Mouse (Mus musculus): ENCODE data around the gene Macrod2. TPM values are rescaled to one million over a fixed set of nuclear protein-coding genes. Genes with fewer than 3 reads are reported as not detected.

Macrod2 gene
- total and polyA plus RNA-seq, 2 experiments from 2014 or later: 49.7 to 80.7 TPM

GRCm38 (mm10) chr2:140561426-140561825 lies 166.3 kb downstream of the Macrod2 start:
- Histone ChIP-seq H3K9ac (no peak overlapping the region), H3K27ac (ENCODE audit: low read depth, low read length) (no peak overlapping the region), H3K4me1 (ENCODE audit: insufficient read depth) (no peaks in the 10 kb centered on the region), H3K9me3 (ENCODE audit: low read length) (no peaks in the 10 kb centered on the region), H3K27me3 (ENCODE audit: insufficient read depth, low read length) (no peaks in the 10 kb centered on the region), H3K4me2 (ENCODE audit: low read depth) (no peak overlapping the region), H3K36me3 (ENCODE audit: insufficient read depth) (no peaks in the 10 kb centered on the region), H3K4me3 (ENCODE audit: low read depth, low read length) (no peak overlapping the region)
- DNase-seq (no peak), ATAC-seq (no peak)
- 93% methylated on average over 2 of the region's 2 CpGs for WGBS
- TF ChIP-seq CTCF (IDR thresholded peaks at IDR 0.05; ENCODE audit: low read depth): no peak

GRCm38 (mm10) chr2:140570874-140571273 lies 175.8 kb downstream of the Macrod2 start:
- Histone ChIP-seq H3K9me3 (ENCODE audit: low read length) (no peaks in the 10 kb centered on the region), H3K4me1 (ENCODE audit: insufficient read depth) (no peaks in the 10 kb centered on the region), H3K36me3 (ENCODE audit: insufficient read depth) (no peaks in the 10 kb centered on the region), H3K9ac (no peak overlapping the region), H3K27ac (ENCODE audit: low read depth, low read length) (no peak overlapping the region), H3K4me3 (ENCODE audit: low read depth, low read length) (no peak overlapping the region), H3K4me2 (ENCODE audit: low read depth) (no peak overlapping the region), H3K27me3 (ENCODE audit: insufficient read depth, low read length) (no peaks in the 10 kb centered on the region)
- 81% methylated on average over 6 of the region's 6 CpGs for WGBS
- TF ChIP-seq CTCF (IDR thresholded peaks at IDR 0.05; ENCODE audit: low read depth): no peak
- no peak for DNase-seq
- no peak for ATAC-seq

- no peaks in the 10 kb centered on the region for H3K9me3 ChIP-seq (ENCODE audit: low read length)
- H3K27ac ChIP-seq (ENCODE audit: low read depth, low read length): no peak overlapping the region
- H3K36me3 ChIP-seq (ENCODE audit: insufficient read depth): no peaks in the 10 kb centered on the region
- no peak overlapping the region for H3K4me2 ChIP-seq (ENCODE audit: low read depth)
- TF ChIP-seq CTCF (IDR thresholded peaks at IDR 0.05; ENCODE audit: low read depth): no peak
- ATAC-seq: peak; percentile 91
- peaks cover 9% of the 10 kb centered on the region; the same call in 1 of the 2 replicates for H3K4me1 ChIP-seq (ENCODE audit: insufficient read depth)
- peak; percentile 50 for DNase-seq
- H3K4me3 ChIP-seq (ENCODE audit: low read depth, low read length): no peak overlapping the region
- WGBS: 48% methylated on average over 3 of the region's 3 CpGs
- no peaks in the 10 kb centered on the region for H3K27me3 ChIP-seq (ENCODE audit: insufficient read depth, low read length)
- H3K9ac ChIP-seq: no peak overlapping the region
Observed at GRCm38 (mm10) chr2:140592537-140593261, 197.6 kb downstream of the Macrod2 start.

- Histone ChIP-seq H3K4me1 (ENCODE audit: insufficient read depth) (peaks cover 9% of the 10 kb centered on the region; the same call in 1 of the 2 replicates), H3K9me3 (ENCODE audit: low read length) (no peaks in the 10 kb centered on the region), H3K4me3 (ENCODE audit: low read depth, low read length) (no peak overlapping the region), H3K36me3 (ENCODE audit: insufficient read depth) (no peaks in the 10 kb centered on the region), H3K4me2 (ENCODE audit: low read depth) (no peak overlapping the region), H3K27ac (ENCODE audit: low read depth, low read length) (no peak overlapping the region), H3K9ac (no peak overlapping the region), H3K27me3 (ENCODE audit: insufficient read depth, low read length) (no peaks in the 10 kb centered on the region)
- DNase-seq: no peak
- TF ChIP-seq CTCF (IDR thresholded peaks at IDR 0.05; ENCODE audit: low read depth): no peak
- 82% methylated on average over 2 of the region's 2 CpGs for WGBS
- no peak for ATAC-seq
Observed at GRCm38 (mm10) chr2:140596906-140597305, 201.8 kb downstream of the Macrod2 start.

- no peak for TF ChIP-seq CTCF (IDR thresholded peaks at IDR 0.05; ENCODE audit: low read depth)
- no peaks in the 10 kb centered on the region for H3K9me3 ChIP-seq (ENCODE audit: low read length)
- ATAC-seq: peak; percentile 36; the same call in 1 of the 2 replicates
- DNase-seq: no peak
- no peak overlapping the region for H3K9ac ChIP-seq
- H3K4me3 ChIP-seq (ENCODE audit: low read depth, low read length): no peak overlapping the region
- no peak overlapping the region for H3K27ac ChIP-seq (ENCODE audit: low read depth, low read length)
- WGBS: 77% methylated on average over 2 of the region's 2 CpGs
- H3K27me3 ChIP-seq (ENCODE audit: insufficient read depth, low read length): no peaks in the 10 kb centered on the region
- no peaks in the 10 kb centered on the region; the same call in 1 of the 2 replicates for H3K4me1 ChIP-seq (ENCODE audit: insufficient read depth)
- no peak overlapping the region for H3K4me2 ChIP-seq (ENCODE audit: low read depth)
- no peaks in the 10 kb centered on the region for H3K36me3 ChIP-seq (ENCODE audit: insufficient read depth)
Observed at GRCm38 (mm10) chr2:140615451-140615850, 220.3 kb downstream of the Macrod2 start.

- H3K36me3 ChIP-seq (ENCODE audit: insufficient read depth): no peaks in the 10 kb centered on the region
- no peaks in the 10 kb centered on the region for H3K9me3 ChIP-seq (ENCODE audit: low read length)
- ATAC-seq: no peak
- 72% methylated on average over 2 of the region's 2 CpGs for WGBS
- H3K4me2 ChIP-seq (ENCODE audit: low read depth): no peak overlapping the region
- no peak overlapping the region for H3K9ac ChIP-seq
- H3K27me3 ChIP-seq (ENCODE audit: insufficient read depth, low read length): no peaks in the 10 kb centered on the region
- H3K4me3 ChIP-seq (ENCODE audit: low read depth, low read length): no peak overlapping the region
- H3K27ac ChIP-seq (ENCODE audit: low read depth, low read length): no peak overlapping the region
- no peaks in the 10 kb centered on the region for H3K4me1 ChIP-seq (ENCODE audit: insufficient read depth)
- TF ChIP-seq CTCF (IDR thresholded peaks at IDR 0.05; ENCODE audit: low read depth): no peak
- no peak for DNase-seq
Observed at GRCm38 (mm10) chr2:140621730-140622337, 226.7 kb downstream of the Macrod2 start.

- Histone ChIP-seq H3K27ac (ENCODE audit: low read depth, low read length) (no peak overlapping the region), H3K4me3 (ENCODE audit: low read depth, low read length) (no peak overlapping the region), H3K36me3 (ENCODE audit: insufficient read depth) (no peaks in the 10 kb centered on the region), H3K4me2 (ENCODE audit: low read depth) (no peak overlapping the region), H3K27me3 (ENCODE audit: insufficient read depth, low read length) (no peaks in the 10 kb centered on the region), H3K9me3 (ENCODE audit: low read length) (no peaks in the 10 kb centered on the region), H3K4me1 (ENCODE audit: insufficient read depth) (no peaks in the 10 kb centered on the region), H3K9ac (no peak overlapping the region)
- ATAC-seq (peak; percentile 34; the same call in 1 of the 2 replicates), DNase-seq (no peak)
- TF ChIP-seq CTCF (IDR thresholded peaks at IDR 0.05; ENCODE audit: low read depth): no peak
Observed at GRCm38 (mm10) chr2:140653481-140653880, 258.4 kb downstream of the Macrod2 start.

Measured in forebrain, postnatal 0 days (tissue).